Mouse (Mus musculus): ENCODE measurements around the gene R3hdml. TPM values are rescaled to one million over a fixed set of nuclear protein-coding genes. Genes with fewer than 3 reads are reported as not detected.
"Not testable (repeated sequence)": the region's sequence is repeated elsewhere in the genome, so short reads cannot be mapped to it uniquely, and the experiment has no call there.

R3hdml gene
- total RNA-seq (2021), result not detected
- long read RNA-seq, experiment 1, result 0 reads
- long read RNA-seq, experiment 2, partial matches to known transcripts, result 0 of 1 reads
- long read RNA-seq, experiment 2, other reads (novel, unspliced or antisense), result 1 of 1 reads

- no peak for DNase-seq (ENCODE audit: low spot score in 2 of 2)
Measured at GRCm38 (mm10) chr2:163492018-163492417, at the start of gene R3hdml. TSS of gene R3hdml (plus strand) at chr2:163492318.

GRCm38 (mm10) chr2:163443543-163443942, 48.6 kb upstream of the R3hdml start:
- DNase-seq (ENCODE audit: low spot score in 2 of 2), result no peak

DNA sequence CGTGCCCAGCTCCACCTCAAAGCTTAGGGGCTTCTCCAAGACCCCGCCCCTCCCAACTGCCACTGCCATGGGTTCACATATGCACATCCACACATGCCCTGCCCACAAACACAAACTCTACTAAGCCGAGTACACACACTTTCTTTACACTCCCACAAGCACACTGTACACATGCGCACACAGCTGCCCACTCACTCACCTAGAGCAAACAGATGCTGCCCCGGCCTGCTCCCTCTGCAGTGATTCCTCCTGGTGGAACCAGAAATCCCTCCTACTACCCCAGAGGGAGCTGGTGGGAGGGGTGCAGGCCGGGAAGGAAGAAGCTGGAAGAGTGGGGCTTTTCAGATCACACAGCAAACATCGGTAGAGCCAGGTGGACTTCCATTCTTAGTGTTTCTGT, 48.1 kb upstream of the R3hdml start:
- no peak for DNase-seq (ENCODE audit: low spot score in 2 of 2)

GRCm38 (mm10) chr2:163447375-163447774, 44.7 kb upstream of the R3hdml start:
- DNase-seq (ENCODE audit: low spot score in 2 of 2), result no peak

DNA sequence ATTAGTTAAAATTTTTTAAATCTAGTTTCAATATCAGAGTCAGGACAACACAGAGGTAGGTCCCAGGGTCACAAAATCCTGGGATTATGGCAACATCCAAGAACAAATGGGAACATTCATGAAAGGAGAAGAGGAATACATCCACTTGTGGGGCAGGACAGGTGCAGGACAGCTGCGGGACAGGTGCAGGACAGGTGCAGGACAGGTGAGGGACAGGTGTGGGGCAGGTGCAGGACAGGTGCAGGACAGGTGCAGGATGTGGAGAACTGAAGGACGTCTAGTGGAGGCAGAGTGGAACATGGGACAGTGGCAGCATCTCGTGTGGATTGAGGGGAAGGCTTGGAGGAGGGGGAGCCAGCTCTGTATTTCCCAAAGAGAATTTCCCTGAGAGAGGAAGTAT, 42.8 kb upstream of the R3hdml start:
- DNase-seq (ENCODE audit: low spot score in 2 of 2), result no peak

- peak in 1 of 2 experiments; percentile 64 for DNase-seq (ENCODE audit: low spot score in 2 of 2)
Measured at GRCm38 (mm10) chr2:163450668-163451295, 41.3 kb upstream of the R3hdml start.

DNA sequence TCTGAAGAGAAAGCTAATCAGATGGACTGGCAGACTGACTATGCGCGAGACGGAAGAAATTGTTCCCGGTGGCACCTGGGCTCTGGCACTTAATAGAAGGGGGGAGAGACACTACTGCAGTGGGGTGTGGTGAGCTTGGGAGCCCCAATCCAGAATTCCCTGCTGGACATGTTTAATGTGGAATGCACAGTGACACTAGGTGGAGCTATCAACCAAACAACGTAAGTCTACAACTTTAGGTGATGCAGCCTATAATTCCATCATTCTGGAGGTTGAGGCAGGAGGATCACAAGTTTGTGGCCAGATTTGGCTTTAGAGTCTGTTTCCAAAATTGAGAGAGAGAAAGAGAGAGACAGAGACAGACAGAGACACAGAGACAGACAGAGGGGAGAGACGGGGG, 39.4 kb upstream of the R3hdml start:
- no peak for DNase-seq (ENCODE audit: low spot score in 2 of 2)

- DNase-seq (ENCODE audit: low spot score in 2 of 2), result no peak
Measured at GRCm38 (mm10) chr2:163453378-163453777, 38.7 kb upstream of the R3hdml start.

DNA sequence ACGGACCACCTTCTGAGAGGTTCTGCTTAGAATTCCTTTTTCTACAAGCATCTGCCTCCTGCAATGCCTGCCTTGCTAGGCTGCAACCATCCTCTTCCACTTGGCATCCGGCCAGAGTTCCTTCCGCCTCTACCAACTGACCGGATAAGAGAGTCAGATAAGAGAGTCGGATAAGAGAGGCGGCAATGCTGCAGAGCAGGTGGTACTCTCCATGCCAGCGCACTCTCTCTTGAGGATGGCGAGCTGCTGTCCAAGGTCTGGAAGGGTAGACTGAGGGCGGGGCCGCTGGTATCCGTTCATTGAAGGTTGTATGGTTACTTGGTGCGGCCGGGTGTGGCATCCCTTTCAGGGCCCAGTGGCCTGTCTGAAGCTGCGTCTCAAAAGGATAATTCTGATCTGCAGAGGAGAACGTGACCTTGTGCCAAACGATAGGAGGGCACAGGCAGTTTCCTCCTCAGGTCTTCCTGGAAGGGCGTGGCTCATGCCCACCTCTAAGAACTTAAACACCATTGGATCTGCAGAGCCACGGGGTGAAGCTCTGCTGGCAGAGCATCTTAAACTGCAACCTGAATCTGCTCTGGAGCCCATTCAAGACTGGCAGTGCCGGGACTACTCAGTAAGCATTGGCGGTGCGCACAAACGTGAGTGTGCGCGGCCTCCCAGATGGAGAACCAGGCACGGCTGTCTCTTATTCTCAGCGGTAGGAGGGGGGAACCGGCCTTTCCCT, 33.4 kb upstream of the R3hdml start:
- DNase-seq (ENCODE audit: low spot score in 2 of 2), result no peak

DNA sequence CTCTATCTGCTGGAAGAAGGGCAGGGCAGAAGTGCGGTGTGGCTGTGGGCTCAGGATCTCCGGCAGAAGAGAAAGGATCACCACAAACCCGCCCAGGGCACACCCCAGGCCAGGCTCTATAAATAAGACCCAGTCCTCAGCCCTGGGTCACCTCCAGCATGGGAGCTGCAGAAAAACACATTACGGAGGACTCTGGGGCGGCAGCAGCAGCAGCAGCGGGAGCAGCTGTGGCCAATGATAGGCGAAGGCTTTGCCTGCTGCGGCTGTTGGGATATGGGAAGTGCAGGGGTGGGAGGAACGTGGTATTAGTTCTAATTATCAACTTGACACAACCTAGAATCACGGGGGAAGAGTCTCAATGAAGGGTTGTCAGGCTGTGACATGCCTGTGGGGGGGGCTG, 32.7 kb upstream of the R3hdml start:
- DNase-seq (ENCODE audit: low spot score in 2 of 2), result no peak

DNA sequence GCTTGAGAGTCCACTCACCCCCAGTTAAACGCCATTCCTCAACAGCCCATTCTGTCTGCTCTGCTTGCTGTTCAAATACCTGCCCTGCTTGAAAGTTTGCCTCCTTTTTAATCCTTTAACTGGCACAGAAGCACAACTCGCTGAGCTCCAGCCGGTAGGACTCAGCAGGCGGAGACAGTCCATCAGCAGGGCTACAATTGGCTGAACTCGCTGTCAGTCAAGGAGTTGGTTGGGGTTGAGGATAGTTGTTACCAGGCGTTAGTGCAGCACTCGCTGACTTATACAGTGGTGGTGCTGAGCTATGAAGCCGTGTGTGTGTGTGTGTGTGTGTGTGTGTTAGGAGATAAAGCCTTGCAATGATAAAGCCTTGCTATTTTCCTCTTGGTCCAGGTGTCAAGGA, 31.5 kb upstream of the R3hdml start:
- no peak for DNase-seq (ENCODE audit: low spot score in 2 of 2)

- not testable (repeated sequence) for DNase-seq (ENCODE audit: low spot score in 2 of 2)
Measured at GRCm38 (mm10) chr2:163461307-163461706, 30.8 kb upstream of the R3hdml start.

DNA sequence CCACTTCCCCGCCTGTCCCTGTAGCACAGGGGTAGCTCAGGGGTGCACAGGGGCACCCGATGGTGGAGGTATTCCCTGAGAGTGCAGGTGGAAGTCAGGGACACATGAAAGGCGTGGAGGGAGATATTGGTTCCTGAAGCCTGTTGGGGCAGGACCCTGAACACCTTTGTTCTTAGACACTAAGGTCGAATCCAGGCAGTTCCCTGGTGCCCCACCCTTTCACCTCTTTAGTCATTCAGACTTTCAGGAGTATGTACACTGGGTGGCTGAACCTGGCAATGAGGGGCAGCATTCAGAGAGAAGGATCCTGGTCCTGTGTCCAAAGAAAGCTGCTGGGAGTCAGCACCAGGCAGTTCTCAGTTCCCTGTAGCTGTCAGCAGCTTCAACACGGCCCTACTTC, 29.7 kb upstream of the R3hdml start:
- DNase-seq (ENCODE audit: low spot score in 2 of 2), result no peak

DNA sequence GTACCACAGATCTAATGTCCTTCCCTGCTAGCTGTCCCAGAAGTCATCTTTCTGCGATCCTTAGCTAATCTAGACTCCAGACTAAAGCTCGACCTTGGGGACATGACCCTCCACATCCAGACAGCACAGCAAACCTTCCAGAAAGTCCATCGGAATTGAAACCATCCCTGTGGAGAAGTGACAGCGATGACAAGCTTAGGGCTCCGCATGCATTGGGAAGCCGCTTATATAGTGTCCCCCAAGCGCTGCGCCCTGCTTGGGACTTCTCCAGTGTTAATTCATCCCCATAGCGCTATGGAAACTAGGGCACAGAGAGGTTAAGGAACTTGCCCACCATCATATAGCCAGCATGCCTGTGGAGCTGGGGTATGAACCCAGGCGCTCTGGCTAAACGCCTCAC, 29.3 kb upstream of the R3hdml start:
- DNase-seq (ENCODE audit: low spot score in 2 of 2), result no peak

- DNase-seq (ENCODE audit: low spot score in 2 of 2), result no peak
Measured at GRCm38 (mm10) chr2:163463251-163463769, 28.8 kb upstream of the R3hdml start.

- no peak for DNase-seq (ENCODE audit: low spot score in 2 of 2)
Measured at GRCm38 (mm10) chr2:163463998-163464397, 28.1 kb upstream of the R3hdml start.

DNA sequence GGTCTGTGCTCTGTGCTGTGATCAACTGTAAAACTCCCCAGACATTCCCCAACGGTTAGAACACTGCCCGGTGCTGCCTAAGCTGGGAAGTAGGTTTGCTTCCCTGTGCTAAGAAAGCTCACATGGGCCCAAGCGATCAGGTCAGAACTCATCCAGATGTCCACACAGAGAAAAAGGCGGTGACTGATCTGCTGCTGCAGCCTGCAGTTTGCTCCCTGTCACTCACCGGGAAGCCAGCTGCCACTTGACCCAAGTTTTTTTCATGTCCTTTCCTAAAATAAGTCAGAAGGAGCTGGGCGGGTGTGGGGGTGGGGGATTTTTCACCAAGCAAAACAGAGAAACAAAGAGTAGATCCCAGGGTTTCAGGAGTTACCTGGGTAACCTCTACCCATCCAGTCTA, 27.6 kb upstream of the R3hdml start:
- no peak for DNase-seq (ENCODE audit: low spot score in 2 of 2)

DNA sequence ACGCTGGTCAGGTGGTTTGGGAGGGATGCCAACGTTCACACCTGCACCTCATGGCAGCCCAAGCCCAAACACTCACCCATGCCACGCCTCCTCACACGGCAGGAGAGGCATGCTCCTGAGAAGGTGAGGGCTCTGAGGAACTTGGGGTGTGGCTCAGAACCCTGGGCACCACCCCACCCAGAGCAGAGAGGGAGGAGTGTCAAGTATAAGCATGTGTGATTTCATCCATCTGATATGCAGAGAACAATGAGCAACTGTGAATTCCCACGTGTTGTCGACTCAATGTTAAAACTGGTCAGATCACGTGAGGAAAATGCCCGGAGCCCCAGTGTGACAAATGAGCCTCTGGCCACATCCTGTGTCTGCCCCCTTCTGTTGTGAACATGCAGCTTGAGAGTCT, 25.3 kb upstream of the R3hdml start:
- DNase-seq (ENCODE audit: low spot score in 2 of 2), result no peak

DNA sequence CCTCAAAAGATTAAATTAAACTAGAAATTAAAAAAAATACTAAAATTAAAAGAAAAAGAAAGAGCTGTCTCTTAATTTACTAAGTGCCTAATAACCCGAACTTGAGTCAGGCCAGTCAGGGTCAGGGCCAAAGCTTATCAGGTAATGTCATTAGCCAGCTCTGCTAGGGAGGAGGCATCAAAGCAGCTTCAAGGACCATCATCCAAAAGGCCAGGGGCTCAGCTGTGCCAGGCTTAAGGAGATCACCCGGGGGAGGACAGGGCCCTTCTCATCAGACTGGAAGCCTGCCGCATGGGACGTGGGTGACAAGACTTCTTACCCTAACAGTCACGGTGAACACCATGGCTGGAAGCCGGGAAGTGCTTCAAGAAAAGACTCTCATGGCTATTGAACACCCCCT, 24.5 kb upstream of the R3hdml start:
- DNase-seq (ENCODE audit: low spot score in 2 of 2), result no peak

- DNase-seq (ENCODE audit: low spot score in 2 of 2), result no peak
Measured at GRCm38 (mm10) chr2:163468866-163469265, 23.3 kb upstream of the R3hdml start.

DNA sequence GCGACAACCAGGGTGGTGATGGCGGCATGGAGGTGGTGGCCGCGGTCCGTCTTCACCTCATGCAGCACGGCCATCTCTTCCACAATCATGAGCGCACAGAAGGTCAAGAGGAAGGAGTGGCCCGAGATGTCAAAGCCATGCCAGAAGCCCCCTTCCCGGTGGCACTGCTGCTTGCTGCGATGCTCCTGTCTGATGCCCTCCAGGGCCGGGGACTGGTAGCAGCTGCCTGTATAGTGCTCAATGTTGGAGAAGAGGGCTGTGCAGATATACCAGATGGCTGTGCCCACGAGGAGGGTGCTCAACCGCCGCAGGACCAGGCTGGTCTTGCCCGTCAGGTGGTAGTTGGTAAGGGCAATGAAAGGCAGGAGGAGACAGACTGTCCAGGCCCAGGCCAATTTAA, 22.4 kb upstream of the R3hdml start:
- DNase-seq (ENCODE audit: low spot score in 2 of 2), result no peak

DNA sequence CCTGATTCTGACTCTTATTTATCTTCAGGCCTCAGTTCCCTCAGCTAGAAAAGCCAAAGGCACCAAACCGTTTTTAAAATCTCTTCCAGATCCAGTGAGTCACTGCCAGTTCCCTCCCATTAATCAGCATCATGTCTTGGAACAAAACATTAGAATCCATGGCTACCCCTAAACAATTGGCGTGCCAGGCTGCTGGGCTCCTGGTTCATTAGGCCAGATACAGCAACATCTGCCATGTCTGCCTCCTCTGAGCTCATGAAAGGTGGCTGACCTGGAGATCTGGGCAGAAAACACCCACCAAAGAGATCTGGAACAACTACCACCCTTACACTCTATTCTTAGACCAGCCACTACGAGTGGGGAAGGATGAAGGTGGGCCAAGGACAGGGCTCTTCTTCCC, 21.0 kb upstream of the R3hdml start:
- no peak for DNase-seq (ENCODE audit: low spot score in 2 of 2)
